Mouse (Mus musculus): ENCODE data around the gene Fem1b. TPM values are rescaled to one million over a fixed set of nuclear protein-coding genes. Genes with fewer than 3 reads are reported as not detected.

The Fem1b gene
- polyA plus RNA-seq, 1 experiment from 2014 or later: 37.6 TPM

GRCm38 (mm10) chr9:62838506-62839171 lies 26.9 kb upstream of the Fem1b start, which contains the start of gene Cln6:
Gene Cln6 (plus strand): TSS chr9:62838785.
- H3K9ac ChIP-seq: peak within 1 kb of the TSS; percentile 93
- H3K4me2 ChIP-seq: peak within 1 kb of the TSS; percentile 83
- ATAC-seq (ENCODE audit: insufficient read depth) (peak; percentile 88), DNase-seq (peak; percentile 91)
- H3K4me3 ChIP-seq (ENCODE audit: low read depth, low read length): peak within 1 kb of the TSS; percentile 70
- no peaks in the 10 kb centered on the region for H3K9me3 ChIP-seq (ENCODE audit: low read depth, low read length)
- TF ChIP-seq CTCF (IDR thresholded peaks at IDR 0.05; ENCODE audit: low read depth): no peak
- WGBS: under 1% methylated on average over 48 of the region's 48 CpGs
- no peaks in the 10 kb centered on the region for H3K27me3 ChIP-seq (ENCODE audit: insufficient read depth, low read length)
- no peaks in the 10 kb centered on the region for H3K36me3 ChIP-seq (ENCODE audit: insufficient read depth)
- 0 out of 2 replicates have a peak, but pooled peaks cover 6% of the 10 kb centered on the region for H3K4me1 ChIP-seq (ENCODE audit: insufficient read depth)
- H3K27ac ChIP-seq (ENCODE audit: low read depth): peak within 1 kb of the TSS; percentile 90

GRCm38 (mm10) chr9:62838146-62838505 lies 26.4 kb upstream of the Fem1b start:
- 11% methylated on average over 8 of the region's 8 CpGs for WGBS
- H3K27me3 ChIP-seq (ENCODE audit: insufficient read depth, low read length): no peaks in the 10 kb centered on the region
- no peaks in the 10 kb centered on the region for H3K36me3 ChIP-seq (ENCODE audit: insufficient read depth)
- no peaks in the 10 kb centered on the region for H3K9me3 ChIP-seq (ENCODE audit: low read depth, low read length)
- peak overlapping the region; percentile 14; the same call in 1 of the 2 replicates for H3K27ac ChIP-seq (ENCODE audit: low read depth)
- H3K4me2 ChIP-seq: peak overlapping the region; percentile 83
- DNase-seq (no peak), ATAC-seq (ENCODE audit: insufficient read depth) (no peak)
- TF ChIP-seq CTCF (IDR thresholded peaks at IDR 0.05; ENCODE audit: low read depth): no peak
- peak overlapping the region; percentile 70 for H3K4me3 ChIP-seq (ENCODE audit: low read depth, low read length)
- H3K4me1 ChIP-seq (ENCODE audit: insufficient read depth): 0 out of 2 replicates have a peak, but pooled peaks cover 6% of the 10 kb centered on the region
- no peak overlapping the region for H3K9ac ChIP-seq

- Histone ChIP-seq H3K9me3 (ENCODE audit: low read depth, low read length) (no peaks in the 10 kb centered on the region), H3K4me1 (ENCODE audit: insufficient read depth) (0 out of 2 replicates have a peak, but pooled peaks cover 6% of the 10 kb centered on the region), H3K4me3 (ENCODE audit: low read depth, low read length) (no peak overlapping the region; the same call in 1 of the 2 replicates), H3K27me3 (ENCODE audit: insufficient read depth, low read length) (no peaks in the 10 kb centered on the region), H3K36me3 (ENCODE audit: insufficient read depth) (no peaks in the 10 kb centered on the region), H3K9ac (no peak overlapping the region), H3K27ac (ENCODE audit: low read depth) (peak overlapping the region; percentile 14; the same call in 1 of the 2 replicates), H3K4me2 (peak overlapping the region; percentile 83)
- no peak for TF ChIP-seq CTCF (IDR thresholded peaks at IDR 0.05; ENCODE audit: low read depth)
- DNase-seq (peak; percentile 17), ATAC-seq (ENCODE audit: insufficient read depth) (peak; percentile 7; the same call in 1 of the 2 replicates)
- WGBS: 26% methylated on average over 3 of the region's 3 CpGs
These were observed 25.9 kb upstream of the Fem1b start for GRCm38 (mm10) chr9:62837611-62838010.

GRCm38 (mm10) chr9:62835705-62836446 lies 24.1 kb upstream of the Fem1b start:
- TF ChIP-seq CTCF (IDR thresholded peaks at IDR 0.05; ENCODE audit: low read depth): no peak
- 0 out of 2 replicates have a peak, but pooled peaks cover 6% of the 10 kb centered on the region for H3K4me1 ChIP-seq (ENCODE audit: insufficient read depth)
- ATAC-seq (ENCODE audit: insufficient read depth): no peak
- no peak for DNase-seq
- no peaks in the 10 kb centered on the region for H3K27me3 ChIP-seq (ENCODE audit: insufficient read depth, low read length)
- no peak overlapping the region for H3K27ac ChIP-seq (ENCODE audit: low read depth)
- H3K36me3 ChIP-seq (ENCODE audit: insufficient read depth): no peaks in the 10 kb centered on the region
- 54% methylated on average over 4 of the region's 4 CpGs for WGBS
- no peak overlapping the region for H3K4me2 ChIP-seq
- no peak overlapping the region for H3K4me3 ChIP-seq (ENCODE audit: low read depth, low read length)
- no peaks in the 10 kb centered on the region for H3K9me3 ChIP-seq (ENCODE audit: low read depth, low read length)
- H3K9ac ChIP-seq: no peak overlapping the region

GRCm38 (mm10) chr9:62834906-62835305 lies 23.2 kb upstream of the Fem1b start:
- Histone ChIP-seq H3K9me3 (ENCODE audit: low read depth, low read length) (no peaks in the 10 kb centered on the region), H3K4me3 (ENCODE audit: low read depth, low read length) (no peak overlapping the region), H3K4me1 (ENCODE audit: insufficient read depth) (0 out of 2 replicates have a peak, but pooled peaks cover 2% of the 10 kb centered on the region), H3K27ac (ENCODE audit: low read depth) (no peak overlapping the region), H3K27me3 (ENCODE audit: insufficient read depth, low read length) (no peaks in the 10 kb centered on the region), H3K36me3 (ENCODE audit: insufficient read depth) (no peaks in the 10 kb centered on the region), H3K9ac (no peak overlapping the region), H3K4me2 (no peak overlapping the region)
- WGBS: 43% methylated on average over 5 of the region's 5 CpGs
- no peak for DNase-seq
- no peak for TF ChIP-seq CTCF (IDR thresholded peaks at IDR 0.05; ENCODE audit: low read depth)
- ATAC-seq (ENCODE audit: insufficient read depth): no peak

GRCm38 (mm10) chr9:62829877-62830276 lies 18.1 kb upstream of the Fem1b start:
- DNase-seq (no peak), ATAC-seq (ENCODE audit: insufficient read depth) (no peak)
- no peaks in the 10 kb centered on the region for H3K36me3 ChIP-seq (ENCODE audit: insufficient read depth)
- H3K27me3 ChIP-seq (ENCODE audit: insufficient read depth, low read length): no peaks in the 10 kb centered on the region
- no peak overlapping the region for H3K4me2 ChIP-seq
- H3K4me1 ChIP-seq (ENCODE audit: insufficient read depth): peaks cover 12% of the 10 kb centered on the region
- H3K4me3 ChIP-seq (ENCODE audit: low read depth, low read length): no peak overlapping the region
- H3K9me3 ChIP-seq (ENCODE audit: low read depth, low read length): no peaks in the 10 kb centered on the region
- no peak for TF ChIP-seq CTCF (IDR thresholded peaks at IDR 0.05; ENCODE audit: low read depth)
- 81% methylated on average over 6 of the region's 6 CpGs for WGBS
- no peak overlapping the region for H3K9ac ChIP-seq
- no peak overlapping the region for H3K27ac ChIP-seq (ENCODE audit: low read depth)

- no peak overlapping the region for H3K9ac ChIP-seq
- H3K4me2 ChIP-seq: peak overlapping the region; percentile 65
- no peaks in the 10 kb centered on the region for H3K9me3 ChIP-seq (ENCODE audit: low read depth, low read length)
- peaks cover 12% of the 10 kb centered on the region for H3K4me1 ChIP-seq (ENCODE audit: insufficient read depth)
- WGBS: 0% methylated on average over 23 of the region's 23 CpGs
- peak overlapping the region; percentile 23 for H3K4me3 ChIP-seq (ENCODE audit: low read depth, low read length)
- H3K36me3 ChIP-seq (ENCODE audit: insufficient read depth): no peaks in the 10 kb centered on the region
- DNase-seq (peak; percentile 98), ATAC-seq (ENCODE audit: insufficient read depth) (peak; percentile 94)
- no peaks in the 10 kb centered on the region for H3K27me3 ChIP-seq (ENCODE audit: insufficient read depth, low read length)
- TF ChIP-seq CTCF (IDR thresholded peaks at IDR 0.05; ENCODE audit: low read depth): peak; percentile 98
- H3K27ac ChIP-seq (ENCODE audit: low read depth): peak overlapping the region; percentile 64; the same call in 1 of the 2 replicates
These were observed 16.9 kb upstream of the Fem1b start for GRCm38 (mm10) chr9:62828662-62829086.

Measured in lung, embryonic 14.5 days (tissue).